In genomic region chr12:84174190-84174811, GRCm38 (mm10) we compare ENCODE assay signal across 8 mouse cellular contexts. TPM values are rescaled to one million over a fixed set of nuclear protein-coding genes. Genes with fewer than 3 reads are reported as not detected.
DNase-seq lines count a peak whose midpoint lies in the region; ATAC-seq and TF ChIP-seq lines count a peak whose summit lies in the region.

No protein-coding gene starts in this region.

- DNase-seq in adrenal gland, adult (ENCODE audit: inconsistent age in 2 of 2, low spot score in 1 of 2) = peak; percentile 80 to 89
- no peak for DNase-seq in adrenal gland, postnatal 4 days (ENCODE audit: low spot score in 2 of 2)
- DNase-seq in spleen, postnatal 4 days (ENCODE audit: low spot score in 2 of 2) = peak; percentile 20 to 66
- DNase-seq in spleen, postnatal 10 days (ENCODE audit: low spot score in 2 of 2) = no peak
- DNase-seq in kidney, adult 2 months = peak; percentile 84
- peak; percentile 79 for DNase-seq in lung, postnatal 0 days (ENCODE audit: low spot score)
- no peak for DNase-seq in MN1 (ENCODE audit: low spot score)

- H3K9ac ChIP-seq in lung, postnatal 0 days (replicated peaks; ENCODE audit: low read depth) = peak overlapping the region; percentile 3; the same call in 1 of the 2 replicates
- H3K9ac ChIP-seq in midbrain, embryonic 15.5 days = no peak overlapping the region

- 24% methylated on average over 9 of the region's 9 CpGs for WGBS in kidney, adult 2 months
- 31% methylated on average over 9 of the region's 9 CpGs for WGBS in lung, postnatal 0 days
- 80% methylated on average over 9 of the region's 9 CpGs for WGBS in midbrain, embryonic 15.5 days

- peak overlapping the region; percentile 50 for H3K4me2 ChIP-seq in lung, postnatal 0 days (replicated peaks; ENCODE audit: low read depth, low read length)
- no peak overlapping the region for H3K4me2 ChIP-seq in midbrain, embryonic 15.5 days

- no peak for TF ChIP-seq EP300 in lung, postnatal 0 days (IDR thresholded peaks at IDR 0.05)

- no peak for TF ChIP-seq POLR2A in kidney, adult 2 months (IDR thresholded peaks at IDR 0.05; ENCODE audit: low read depth, low read length)

- peak overlapping the region; percentile 92 for H3K27ac ChIP-seq in kidney, adult 2 months (ENCODE audit: insufficient read depth, low read depth, low read length)
- peak overlapping the region; percentile 89 for H3K27ac ChIP-seq in lung, postnatal 0 days (ENCODE audit: low read length)
- H3K27ac ChIP-seq in midbrain, embryonic 15.5 days = no peak overlapping the region

- peak; percentile 5 for ATAC-seq in lung, postnatal 0 days
- no peak for ATAC-seq in midbrain, embryonic 15.5 days (replicated peaks)

- no peak overlapping the region for H3K4me3 ChIP-seq in kidney, adult 2 months (ENCODE audit: insufficient read depth, low read depth, low read length)
- no peak overlapping the region; the same call in 1 of the 2 replicates for H3K4me3 ChIP-seq in lung, postnatal 0 days (ENCODE audit: low read depth, low read length)
- H3K4me3 ChIP-seq in midbrain, embryonic 15.5 days = no peak overlapping the region

- no peaks in the 10 kb centered on the region for H3K9me3 ChIP-seq in lung, postnatal 0 days (ENCODE audit: low read length)
- H3K9me3 ChIP-seq in midbrain, embryonic 15.5 days = no peaks in the 10 kb centered on the region

- no peaks in the 10 kb centered on the region for H3K27me3 ChIP-seq in kidney, adult 2 months (replicated peaks; ENCODE audit: control insufficient read depth, insufficient read depth, low read length)
- no peaks in the 10 kb centered on the region for H3K27me3 ChIP-seq in lung, postnatal 0 days (replicated peaks; ENCODE audit: insufficient read depth, low read length)
- H3K27me3 ChIP-seq in midbrain, embryonic 15.5 days (replicated peaks) = no peaks in the 10 kb centered on the region

- TF ChIP-seq CTCF in kidney, adult 2 months (conservative IDR thresholded peaks at IDR 0.05; ENCODE audit: insufficient read depth, insufficient read length, low read depth, low read length) = no peak
- no peak for TF ChIP-seq CTCF in lung, postnatal 0 days (IDR thresholded peaks at IDR 0.05)

- H3K4me1 ChIP-seq in kidney, adult 2 months (ENCODE audit: control insufficient read depth, insufficient read depth, low read length) = peaks cover 40% of the 10 kb centered on the region
- H3K4me1 ChIP-seq in lung, postnatal 0 days (ENCODE audit: insufficient read depth, low read depth, low read length) = peaks cover 59% of the 10 kb centered on the region
- peaks cover 35% of the 10 kb centered on the region for H3K4me1 ChIP-seq in midbrain, embryonic 15.5 days

- H3K36me3 ChIP-seq in kidney, adult 2 months (ENCODE audit: control insufficient read depth, insufficient read depth, low read length) = peaks cover 1% of the 10 kb centered on the region
- peaks cover 26% of the 10 kb centered on the region for H3K36me3 ChIP-seq in lung, postnatal 0 days (ENCODE audit: insufficient read depth, low read length)
- H3K36me3 ChIP-seq in midbrain, embryonic 15.5 days (replicated peaks) = no peaks in the 10 kb centered on the region

RNA-seq across cellular contexts. Expression of gene Pnma1, which starts 26.0 kb away (rescaled TPM):
- total RNA-seq in adrenal gland, postnatal 4 days (2021) = 1 to 10 TPM in 1 of 2 experiments, under 1 TPM in 1; 0.92 to 1.0 TPM
- polyA plus RNA-seq in kidney, adult 2 months (2012; rRNA removed) = 0.05 TPM in 1 of 2 replicates, not detected in the other
- 1.9 and 2.9 TPM in 2 replicates for polyA plus RNA-seq in lung, postnatal 0 days (2015; fragmentation: Nextera tagmentation; extraction: Ambion mirVana)
- 6.5 and 7.7 TPM in 2 replicates for polyA plus RNA-seq in midbrain, embryonic 15.5 days (2015; fragmentation: Nextera tagmentation; extraction: Ambion mirVana)

RNA-seq across cellular contexts. Expression of gene Elmsan1, which starts 44.4 kb away (rescaled TPM):
- 10 to 100 TPM; 30.2 to 34.8 TPM for total RNA-seq in adrenal gland, postnatal 4 days (2021)
- polyA plus RNA-seq in kidney, adult 2 months (2012; rRNA removed) = 6.7 and 7.4 TPM in 2 replicates
- 5.9 and 6.7 TPM in 2 replicates for polyA plus RNA-seq in lung, postnatal 0 days (2015; fragmentation: Nextera tagmentation; extraction: Ambion mirVana)
- 4.3 and 4.4 TPM in 2 replicates for polyA plus RNA-seq in midbrain, embryonic 15.5 days (2015; fragmentation: Nextera tagmentation; extraction: Ambion mirVana)

Comparison
In these comparisons a context has a peak if more than half of its experiments do, and no peak if none do; other contexts are left out.
1. DNase-seq: peak in adrenal gland, adult (2 of 2), spleen, postnatal 4 days (2 of 2), kidney, adult 2 months (single experiment) and lung, postnatal 0 days (single experiment); none in adrenal gland, postnatal 4 days (0 of 2), spleen, postnatal 10 days (0 of 2) and MN1 (single experiment).